Mouse (Mus musculus) left cerebral cortex, postnatal 14 days (tissue): ENCODE results near the gene Trub2. TPM values are rescaled to one million over a fixed set of nuclear protein-coding genes. Genes with fewer than 3 reads are reported as not detected.
A peak's percentile ranks its signal among the peaks of the same experiment; 100 is the strongest.
"Not testable (repeated sequence)": the region's sequence is repeated elsewhere in the genome, so short reads cannot be mapped to it uniquely, and the experiment has no call there.

ENCODE experiments used
- DNase-seq, 2 experiments: peaks; one replicate each; pipeline ENCODE4 v3.0.0; 2021 to 2022; ENCODE audit warnings: low spot score in 2 of 2, mixed read lengths in 1 of 2
- intact Hi-C: fragments of 180-260 bp; cut with DNase I; formaldehyde crosslinking; loops from one replicate; pipeline ENCODE4 v1.15.1; 2025
- total RNA-seq, 2 experiments: library from RNA; stranded (reverse); gene quantifications; 2 replicates each; pipeline ENCODE4 v1.2.3; 2021

The Trub2 gene
- total RNA-seq, 2 experiments from 2014 or later: 47.9 to 51.2 TPM

- DNase-seq: peak; percentile 94 to 96
- intact Hi-C loops: no loop called here
These were observed 991 bp downstream of the Trub2 start, which contains the start of gene Coq4 for GRCm38 (mm10) chr2:29787104-29787917. Gene Coq4 (plus strand): TSS chr2:29787493.

DNA sequence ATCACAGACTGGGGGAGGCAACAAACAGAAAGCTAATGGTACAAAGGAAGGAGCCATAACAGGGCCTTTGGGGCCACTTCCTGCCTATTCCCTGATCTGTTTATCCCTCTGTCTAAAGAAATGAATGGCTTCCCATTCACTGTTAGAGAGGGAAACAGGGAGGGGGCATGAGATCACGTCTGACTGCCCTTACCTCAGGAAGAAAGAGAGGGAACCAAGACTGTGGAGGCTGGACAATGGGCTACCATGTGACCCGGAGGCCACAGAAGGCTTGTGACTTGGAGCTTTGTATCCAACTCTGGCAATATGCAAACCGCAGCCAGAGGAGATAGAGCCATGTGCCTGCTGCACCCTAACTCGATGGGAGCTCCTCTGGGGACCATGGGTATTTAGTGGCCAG lies 4.0 kb downstream of the Trub2 start:
- intact Hi-C loops: no loop called here
- DNase-seq: no peak

DNA sequence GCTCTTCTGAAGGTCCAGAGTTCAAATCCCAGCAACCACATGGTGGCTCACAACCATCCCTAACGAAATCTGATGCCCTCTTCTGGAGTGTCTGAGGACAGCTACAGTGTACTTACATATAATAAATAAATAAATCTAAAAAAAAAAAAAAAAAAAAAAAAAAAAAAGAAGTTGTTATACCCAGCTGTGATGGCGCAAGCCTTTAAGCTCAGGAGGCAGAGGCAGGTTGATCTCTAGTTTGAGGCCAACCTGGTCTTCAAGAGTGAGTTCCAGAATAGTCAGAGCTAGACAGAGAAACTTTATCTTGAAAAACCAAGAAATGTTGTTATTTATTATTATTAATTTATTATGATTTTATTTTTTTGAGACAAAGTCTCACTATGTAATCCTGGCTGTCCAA lies 7.0 kb downstream of the Trub2 start:
- DNase-seq, intact Hi-C loops: not testable (repeated sequence)

DNA sequence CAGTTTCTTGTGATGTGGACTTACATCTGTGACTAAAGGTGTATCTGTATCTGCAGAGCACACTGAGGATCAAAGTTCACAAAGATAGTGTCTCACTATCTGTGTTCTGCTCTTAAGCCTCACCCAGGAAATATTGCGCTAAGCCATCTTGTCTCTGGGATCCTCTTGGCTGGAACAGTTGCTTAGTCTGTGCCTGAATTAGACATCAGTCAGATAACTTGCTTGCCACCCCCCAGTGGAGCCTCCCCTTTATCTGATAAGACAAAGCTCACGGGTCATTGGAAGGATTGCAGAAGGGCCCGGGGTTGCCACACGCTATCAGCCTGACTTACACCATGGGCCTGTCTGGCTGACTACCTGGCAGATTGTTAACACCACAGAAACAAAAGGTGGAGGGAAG lies 15.0 kb downstream of the Trub2 start:
- no peak for DNase-seq
- intact Hi-C loops: no loop called here

GRCm38 (mm10) chr2:29771611-29772461 lies 16.5 kb downstream of the Trub2 start:
- no peak for DNase-seq
- intact Hi-C loops: no loop called here

DNA sequence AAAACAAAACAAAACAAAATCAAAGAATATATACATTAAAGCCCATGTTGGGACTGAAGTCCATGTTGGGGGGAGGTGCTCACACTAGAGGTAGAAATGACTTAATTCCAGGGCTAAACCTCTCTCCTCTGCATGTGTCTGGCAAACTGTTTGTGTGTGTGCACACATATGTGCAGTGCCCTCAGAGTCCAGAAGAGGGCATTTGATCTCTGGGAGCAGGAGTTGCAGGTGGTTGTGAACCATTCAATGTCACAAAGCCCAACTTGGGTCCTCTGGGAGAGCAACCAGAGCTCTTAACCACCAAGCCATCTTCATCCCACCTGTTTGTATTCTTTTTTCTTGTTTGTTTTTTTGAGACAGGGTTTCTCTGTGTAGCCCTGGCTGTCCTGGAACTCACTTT lies 18.1 kb downstream of the Trub2 start:
- intact Hi-C loops: no loop called here
- no peak for DNase-seq

- DNase-seq: no peak
- intact Hi-C loops: no loop called here
These were observed 19.4 kb downstream of the Trub2 start for GRCm38 (mm10) chr2:29768901-29769300.

GRCm38 (mm10) chr2:29767976-29768709 lies 20.2 kb downstream of the Trub2 start:
- no peak for DNase-seq
- intact Hi-C loops: no loop called here

DNA sequence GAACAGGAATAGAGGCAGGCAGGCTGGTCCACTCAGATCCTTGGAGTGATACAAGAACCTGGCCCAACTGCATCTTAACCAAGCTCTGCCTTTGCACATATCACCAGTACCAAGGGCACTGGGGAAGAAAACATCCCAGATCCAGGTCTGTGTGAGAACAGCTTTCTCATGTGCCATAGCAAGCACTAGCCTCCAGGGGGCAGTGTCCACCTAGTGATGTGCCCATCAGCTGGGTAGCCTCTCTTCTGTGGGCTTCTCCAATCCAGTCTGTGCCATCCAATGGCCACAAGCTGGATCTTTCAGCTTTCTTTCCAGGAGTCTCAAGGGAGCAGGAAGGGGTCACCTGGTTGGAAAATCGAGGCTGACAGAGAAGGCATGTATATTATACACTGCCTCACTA lies 23.5 kb downstream of the Trub2 start:
- intact Hi-C loops: no loop called here
- DNase-seq: peak; percentile 54 to 66

DNA sequence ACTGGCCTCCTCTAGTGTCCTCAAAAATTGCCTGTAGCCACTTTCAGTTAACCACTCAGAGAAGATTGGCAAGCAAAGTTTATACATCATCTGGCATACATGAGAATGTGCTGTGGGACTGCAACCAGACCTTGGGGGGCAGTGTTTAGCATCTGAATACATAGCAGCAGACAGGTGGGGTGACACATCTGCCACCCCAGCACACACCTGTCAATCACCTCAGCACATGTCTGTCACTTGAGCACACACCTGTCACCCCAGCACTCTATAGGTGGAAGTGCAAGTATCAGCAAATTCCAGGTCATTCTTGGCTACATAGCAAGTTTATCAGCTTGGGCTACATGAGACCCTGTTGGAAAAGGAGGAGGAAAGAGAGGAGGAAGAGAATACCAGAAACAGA lies 32.6 kb downstream of the Trub2 start:
- intact Hi-C loops: no loop called here
- DNase-seq: no peak

DNA sequence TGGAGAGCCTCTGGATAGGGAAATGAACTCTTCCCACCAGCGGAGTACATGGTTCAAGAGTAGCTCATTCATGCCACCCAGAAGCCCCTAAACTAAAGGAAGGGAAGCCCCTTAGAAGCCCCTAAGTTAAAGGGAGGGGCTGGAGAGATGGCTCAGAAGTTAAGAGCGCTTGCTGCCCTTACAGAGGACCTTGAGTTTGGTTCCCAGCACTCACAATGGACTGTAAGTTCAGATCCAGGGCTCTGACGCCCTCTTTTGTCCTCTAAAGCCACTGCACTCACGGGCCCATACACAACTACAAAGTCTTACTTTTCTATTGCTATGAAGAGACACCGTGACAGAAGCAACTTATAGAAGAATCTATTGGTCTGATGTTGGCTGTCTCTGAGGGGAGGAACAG lies 35.9 kb downstream of the Trub2 start:
- DNase-seq: no peak
- intact Hi-C loops: no loop called here

DNA sequence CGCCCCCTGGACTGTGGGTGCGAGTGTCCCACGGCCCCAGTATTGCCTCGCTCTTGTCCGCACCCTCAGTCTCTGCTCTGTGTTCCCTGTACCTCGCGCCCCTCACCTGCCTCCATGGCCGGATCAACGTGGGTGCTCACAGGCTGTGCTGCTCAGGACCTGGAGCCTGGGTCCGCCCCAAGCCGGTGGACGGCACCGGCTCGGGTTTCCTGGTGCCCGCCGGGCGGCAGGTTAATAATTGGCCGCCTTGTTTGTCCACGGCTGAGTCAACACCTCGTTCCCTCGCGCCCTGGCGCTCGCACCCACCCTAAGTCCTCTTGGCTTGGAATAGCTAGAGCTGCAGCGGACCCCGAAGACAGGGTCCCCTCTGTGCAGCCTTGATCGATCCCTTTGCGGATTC lies 36.8 kb downstream of the Trub2 start, which contains the start of gene Gm13420:
Gm13420 (minus strand) TSS at position 189 of the 400 bp plus-strand sequence.
- intact Hi-C loops: no loop called here
- no peak for DNase-seq

DNA sequence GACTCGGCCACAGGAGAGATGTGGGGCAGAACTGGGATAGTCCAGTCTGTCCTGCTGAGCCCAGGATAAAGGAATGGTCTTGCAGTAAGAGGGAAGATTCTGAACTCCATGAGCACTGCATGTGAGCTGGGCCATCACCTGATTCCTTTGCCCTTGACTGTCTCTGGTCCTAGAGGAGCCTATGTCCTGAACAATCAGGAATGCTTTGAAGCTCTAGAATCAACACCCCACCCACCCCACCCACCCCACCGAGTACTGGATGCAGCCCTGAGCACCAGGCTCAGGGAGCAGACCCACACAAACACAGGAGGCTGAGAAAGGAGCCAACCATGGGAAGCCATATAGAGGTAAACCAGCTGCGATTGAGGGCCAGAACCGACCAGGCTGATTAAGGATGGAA lies 39.8 kb downstream of the Trub2 start:
- intact Hi-C loops: no loop called here

GRCm38 (mm10) chr2:29747852-29748251 lies 40.5 kb downstream of the Trub2 start:
- intact Hi-C loops: no loop called here
- peak; percentile 40 to 64 for DNase-seq

More for the DNA sequence above, 39.8 kb downstream of the Trub2 start:
- DNase-seq: no peak

- intact Hi-C loops: no loop called here
- DNase-seq: no peak
These were observed 41.0 kb downstream of the Trub2 start for GRCm38 (mm10) chr2:29747188-29747782.

DNA sequence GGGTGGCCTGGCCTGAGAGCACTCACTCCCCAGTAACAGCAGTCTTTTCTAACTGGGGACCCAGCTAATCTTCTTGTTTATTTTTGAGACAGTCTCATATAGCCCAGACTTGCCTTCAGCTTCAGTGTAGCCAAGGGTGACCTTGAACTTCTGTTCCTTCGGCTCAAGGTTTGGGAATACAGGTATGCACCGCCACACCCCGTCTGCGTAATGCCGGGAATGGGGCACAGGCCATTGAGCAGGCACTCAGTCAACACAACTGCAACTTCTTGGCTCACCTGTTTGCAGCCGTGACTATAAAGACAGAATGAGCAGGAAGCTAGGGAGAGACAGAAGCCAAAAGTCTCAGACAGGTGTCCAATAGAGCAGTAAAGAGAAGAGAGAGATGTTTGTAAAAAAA lies 44.0 kb downstream of the Trub2 start:
- DNase-seq: no peak
- intact Hi-C loops: no loop called here

DNA sequence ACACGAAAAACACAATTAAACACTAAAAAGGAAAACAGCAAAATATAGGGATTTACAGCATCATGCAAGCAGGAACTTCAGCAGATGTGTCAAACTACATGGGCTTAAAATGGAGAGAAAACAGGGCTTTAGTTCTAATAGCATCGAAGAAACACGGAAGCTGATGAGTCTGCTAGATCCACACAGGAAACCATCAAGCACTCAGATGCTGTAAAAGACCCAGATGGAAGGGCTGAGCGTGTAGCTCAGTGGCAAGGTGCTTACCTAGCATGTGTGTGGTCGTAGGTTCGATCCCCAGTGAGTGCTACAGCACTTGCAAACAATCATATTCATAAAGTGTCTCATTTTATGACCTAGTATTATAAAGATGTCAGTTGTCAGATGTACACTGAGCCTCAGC lies 47.1 kb downstream of the Trub2 start:
- no peak for DNase-seq

DNA sequence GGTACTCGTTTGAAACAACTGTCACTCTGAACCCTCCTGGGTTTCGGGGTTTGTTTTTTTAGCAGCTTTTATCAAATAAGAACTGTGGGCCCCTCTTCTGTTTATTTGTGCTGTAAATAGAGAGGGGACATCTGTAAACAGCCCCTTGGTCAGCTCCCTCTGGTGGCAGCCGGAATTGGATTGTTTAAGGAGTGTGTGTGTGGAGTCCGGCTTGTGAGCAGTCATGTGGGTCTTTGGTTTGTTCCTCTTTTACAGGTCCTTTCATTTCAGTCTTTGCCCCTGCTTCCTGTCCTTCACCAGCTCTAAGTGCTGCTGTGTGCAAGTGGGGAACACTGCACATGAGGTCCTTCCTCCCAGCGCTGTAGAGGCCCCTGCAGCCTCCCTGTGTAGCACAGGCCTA lies 48.9 kb downstream of the Trub2 start:
- DNase-seq: peak; percentile 45 to 55

More for the DNA sequence above, 47.1 kb downstream of the Trub2 start:
- intact Hi-C loops: no loop called here

DNA sequence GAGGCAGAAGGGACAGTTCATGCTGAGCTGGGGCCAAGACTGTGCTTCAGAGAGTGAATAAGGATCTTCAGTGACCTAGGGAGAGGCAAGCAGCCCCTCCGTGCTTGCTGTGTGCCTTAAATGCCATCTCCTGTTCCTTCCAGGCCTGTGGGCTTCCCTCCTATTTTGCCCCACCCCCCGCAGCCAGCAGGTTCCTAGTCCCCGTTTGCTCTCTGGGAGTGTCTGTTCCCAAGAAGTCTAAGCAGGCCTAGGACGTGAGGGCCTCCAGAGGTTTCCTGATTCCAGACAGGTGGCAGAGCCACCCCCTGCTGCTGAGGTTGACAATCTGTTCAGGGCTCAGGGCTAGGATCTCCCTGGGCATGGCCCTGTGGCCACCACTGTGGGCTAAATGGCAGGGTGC lies 49.5 kb downstream of the Trub2 start:
- intact Hi-C loops: no loop called here
- no peak for DNase-seq

More for the DNA sequence above, 48.9 kb downstream of the Trub2 start:
- intact Hi-C loops: no loop called here
